Mouse (Mus musculus) forebrain, embryonic 14.5 days (tissue): ENCODE results near the gene Plekhn1. TPM values are rescaled to one million over a fixed set of nuclear protein-coding genes. Genes with fewer than 3 reads are reported as not detected.

Source experiments
- ATAC-seq: fragments of 200-750 bp; cut with Nextera tagmentation; 2 replicates; pipeline ENCODE4 v1.8.0; 2017; ENCODE audit warnings: mild to moderate bottlenecking, moderate library complexity
- DNase-seq: peaks from one replicate; pipeline ENCODE4 v3.0.0-alpha.2; 2015; ENCODE audit warnings: low spot score
- H3K27ac ChIP-seq: fragments of 300-500 bp; sonication (generic); 2 replicates; pipeline ENCODE4 v1.5.1; 2014; ENCODE audit warnings: low read depth, mild to moderate bottlenecking, control low read depth, low read length, moderate library complexity
- H3K27me3 ChIP-seq: fragments of 300-500 bp; sonication (generic); replicated peaks from 2 replicates; pipeline ENCODE4 v1.6.1; 2014; ENCODE audit warnings: low read length, control low read depth, mixed read lengths; ENCODE audit not compliant: control insufficient read depth, insufficient read depth
- H3K36me3 ChIP-seq: fragments of 300-500 bp; sonication (generic); 2 replicates; pipeline ENCODE4 v1.6.1; 2014; ENCODE audit warnings: low read length, control low read depth; ENCODE audit not compliant: control insufficient read depth, insufficient read depth
- H3K4me1 ChIP-seq: fragments of 300-500 bp; sonication (generic); 2 replicates; pipeline ENCODE4 v1.6.1; 2014; ENCODE audit warnings: antibody characterized with exemption, low read length, control low read depth; ENCODE audit not compliant: control insufficient read depth, insufficient read depth
- H3K4me2 ChIP-seq: fragments of 300-500 bp; sonication (generic); 2 replicates; pipeline ENCODE4 v1.6.1; 2014; ENCODE audit warnings: mild to moderate bottlenecking, control low read depth, low read length
- H3K4me3 ChIP-seq: fragments of 300-500 bp; sonication (generic); 2 replicates; pipeline ENCODE4 v1.5.1; 2014; ENCODE audit warnings: low read depth, low read length, control low read depth
- H3K9ac ChIP-seq: fragments of 300-500 bp; sonication (generic); 2 replicates; pipeline ENCODE4 v1.6.1; 2014; ENCODE audit warnings: mild to moderate bottlenecking, low read length, control low read depth, moderate library complexity
- H3K9me3 ChIP-seq: fragments of 300-500 bp; sonication (generic); replicated peaks from 2 replicates; pipeline ENCODE4 v1.6.1; 2016; ENCODE audit warnings: low read length, control low read depth, mixed read lengths; ENCODE audit not compliant: control insufficient read depth
- WGBS: fragments of 180-500 bp; shearing (Covaris S2); extraction: QIAGEN DNeasy Blood & Tissue Kit; methylation state at CpG from one replicate; pipeline ENCODE4 v1.1.7; 2014; 5-methylcytosine and 5-hydroxymethylcytosine counted together
- polyA plus RNA-seq: library from polyadenylated mRNA; unstranded; fragments of >200 nt; fragmentation: Nextera tagmentation; extraction: Ambion mirVana; gene quantifications from 2 replicates; pipeline ENCODE4 v1.2.1, GENCODE M21; 2014

Plekhn1 gene
- polyA plus RNA-seq, 1 experiment from 2014 or later: 19.2 TPM

- no peaks in the 10 kb centered on the region for H3K27me3 ChIP-seq
- no peak overlapping the region for H3K9ac ChIP-seq
- H3K4me3 ChIP-seq: no peak overlapping the region
- H3K4me1 ChIP-seq: no peaks in the 10 kb centered on the region
- no peaks in the 10 kb centered on the region for H3K9me3 ChIP-seq
- ATAC-seq (no peak), DNase-seq (no peak)
- no peak overlapping the region for H3K27ac ChIP-seq
- peaks cover 9% of the 10 kb centered on the region; the same call in 1 of the 2 replicates for H3K36me3 ChIP-seq
- no peak overlapping the region for H3K4me2 ChIP-seq
- 84% methylated on average over 16 of the region's 16 CpGs for WGBS
Measured at GRCm38 (mm10) chr4:156217838-156218237, 16.8 kb downstream of the Plekhn1 start.

GRCm38 (mm10) chr4:156217022-156217669, 17.5 kb downstream of the Plekhn1 start:
- Histone ChIP-seq H3K9me3 (no peaks in the 10 kb centered on the region), H3K9ac (no peak overlapping the region), H3K4me1 (no peaks in the 10 kb centered on the region), H3K27me3 (no peaks in the 10 kb centered on the region), H3K27ac (no peak overlapping the region), H3K4me2 (no peak overlapping the region), H3K36me3 (peaks cover 8% of the 10 kb centered on the region; the same call in 1 of the 2 replicates), H3K4me3 (no peak overlapping the region)
- 85% methylated on average over 16 of the region's 16 CpGs for WGBS
- DNase-seq (no peak), ATAC-seq (no peak)

DNA sequence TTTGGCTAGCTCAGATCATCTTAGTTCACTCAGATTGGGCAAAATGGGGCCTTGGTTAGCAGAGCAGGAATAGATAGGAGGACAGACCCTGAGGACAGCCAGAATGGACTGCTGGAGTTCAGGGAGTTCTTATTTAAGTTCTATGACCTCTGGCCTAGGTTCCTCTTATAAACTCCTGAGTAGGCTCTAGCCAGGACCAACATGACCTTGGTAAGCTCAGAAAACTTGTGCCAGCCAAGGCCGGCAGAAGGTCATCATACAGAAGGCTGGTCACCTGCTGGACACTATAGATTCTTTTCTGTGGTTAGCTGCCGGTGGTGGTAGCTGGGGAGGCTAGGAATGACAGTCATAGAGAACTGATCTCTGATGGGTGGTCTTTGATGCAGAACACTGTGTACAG, 18.5 kb downstream of the Plekhn1 start:
- 87% methylated on average over 2 of the region's 2 CpGs for WGBS
- Histone ChIP-seq H3K27me3 (no peaks in the 10 kb centered on the region), H3K36me3 (0 out of 2 replicates have a peak, but pooled peaks cover 2% of the 10 kb centered on the region), H3K27ac (no peak overlapping the region), H3K4me3 (no peak overlapping the region), H3K9me3 (no peaks in the 10 kb centered on the region), H3K4me2 (no peak overlapping the region), H3K9ac (no peak overlapping the region), H3K4me1 (no peaks in the 10 kb centered on the region)
- no peak for ATAC-seq
- no peak for DNase-seq

DNA sequence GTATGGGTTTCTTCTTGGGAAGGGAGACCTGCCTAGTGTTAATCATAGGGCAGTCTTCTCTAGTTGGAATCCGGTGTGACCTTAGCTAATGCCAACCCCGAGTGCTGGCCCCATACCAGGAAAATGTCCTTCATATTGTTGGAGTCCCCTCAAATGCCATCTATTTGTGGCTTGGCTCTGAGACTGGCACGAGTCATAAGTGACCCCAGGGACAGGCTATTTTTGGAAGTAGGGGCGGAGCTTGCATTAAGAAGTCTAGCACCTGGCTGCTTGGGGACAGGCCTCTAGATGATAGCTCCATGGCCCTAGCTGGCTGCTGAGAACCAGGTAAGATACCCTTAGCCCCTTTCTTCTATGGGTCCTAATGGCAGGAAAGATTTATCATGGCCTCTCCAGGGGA, 19.0 kb downstream of the Plekhn1 start, which contains the start of gene Perm1:
Gene Perm1, plus strand, starts transcription at position 220 of the 400 bp plus-strand sequence.
- ATAC-seq (no peak), DNase-seq (no peak)
- no peak within 1 kb of the TSS for H3K4me3 ChIP-seq
- H3K4me1 ChIP-seq: no peaks in the 10 kb centered on the region
- 85% methylated on average over 4 of the region's 4 CpGs for WGBS
- no peak within 1 kb of the TSS for H3K9ac ChIP-seq
- H3K4me2 ChIP-seq: no peak within 1 kb of the TSS
- H3K9me3 ChIP-seq: no peaks in the 10 kb centered on the region
- H3K36me3 ChIP-seq: 0 out of 2 replicates have a peak, but pooled peaks cover 2% of the 10 kb centered on the region
- H3K27me3 ChIP-seq: no peaks in the 10 kb centered on the region
- H3K27ac ChIP-seq: no peak within 1 kb of the TSS

DNA sequence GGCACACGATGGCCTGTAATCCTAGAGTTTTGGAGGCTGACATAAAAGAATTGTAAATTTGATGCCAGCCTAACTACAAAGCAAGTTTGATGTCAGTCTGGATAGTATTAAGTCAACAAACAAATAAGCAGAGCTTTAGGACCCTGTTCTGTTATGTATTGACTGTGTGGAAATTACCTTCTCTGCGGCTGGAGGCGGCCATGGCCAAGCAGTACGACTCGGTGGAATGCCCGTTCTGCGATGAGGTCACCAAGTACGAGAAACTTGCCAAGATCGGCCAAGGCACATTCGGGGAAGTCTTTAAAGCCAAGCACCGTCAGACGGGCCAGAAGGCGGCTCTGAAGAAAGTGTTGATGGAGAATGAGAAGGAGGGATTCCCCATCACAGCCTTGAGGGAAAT, 21.5 kb downstream of the Plekhn1 start:
- no peak overlapping the region for H3K27ac ChIP-seq
- H3K4me3 ChIP-seq: no peak overlapping the region
- ATAC-seq (no peak), DNase-seq (no peak)
- H3K36me3 ChIP-seq: no peaks in the 10 kb centered on the region
- H3K27me3 ChIP-seq: no peaks in the 10 kb centered on the region
- 96% methylated on average over 13 of the region's 13 CpGs for WGBS
- no peaks in the 10 kb centered on the region for H3K4me1 ChIP-seq
- H3K4me2 ChIP-seq: no peak overlapping the region
- H3K9ac ChIP-seq: no peak overlapping the region
- H3K9me3 ChIP-seq: no peaks in the 10 kb centered on the region

GRCm38 (mm10) chr4:156209963-156210635, 24.6 kb downstream of the Plekhn1 start:
- 0 out of 2 replicates have a peak, but pooled peaks cover 3% of the 10 kb centered on the region for H3K36me3 ChIP-seq
- peaks cover under 1% of the 10 kb centered on the region; the same call in 1 of the 2 replicates for H3K4me1 ChIP-seq
- no peaks in the 10 kb centered on the region for H3K27me3 ChIP-seq
- no peaks in the 10 kb centered on the region for H3K9me3 ChIP-seq
- H3K4me2 ChIP-seq: no peak overlapping the region
- no peak overlapping the region for H3K27ac ChIP-seq
- DNase-seq (no peak), ATAC-seq (no peak)
- no peak overlapping the region for H3K4me3 ChIP-seq
- no peak overlapping the region for H3K9ac ChIP-seq
- WGBS: 86% methylated on average over 13 of the region's 13 CpGs

DNA sequence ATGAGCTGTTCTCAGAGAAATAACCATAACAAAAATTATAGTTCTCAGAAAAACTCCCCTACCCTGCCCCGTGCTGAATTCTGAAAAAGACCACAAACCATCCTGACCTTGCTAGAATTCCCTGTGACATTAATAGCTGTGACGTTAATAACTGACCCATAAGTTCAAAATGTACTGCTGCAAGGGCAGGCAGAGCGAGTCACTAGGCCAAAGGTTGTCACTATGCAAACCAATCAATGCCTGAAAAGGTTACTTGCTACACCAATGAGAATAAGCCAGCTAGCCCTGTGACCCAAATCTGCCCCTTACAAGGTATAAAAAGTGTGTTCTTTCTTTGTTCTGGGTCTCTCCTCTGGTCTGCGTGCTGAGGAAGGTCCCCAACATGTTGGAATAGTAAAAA, 25.8 kb downstream of the Plekhn1 start:
- H3K9ac ChIP-seq: no peak overlapping the region
- H3K9me3 ChIP-seq: no peaks in the 10 kb centered on the region
- 0 out of 2 replicates have a peak, but pooled peaks cover 3% of the 10 kb centered on the region for H3K36me3 ChIP-seq
- no peaks in the 10 kb centered on the region for H3K27me3 ChIP-seq
- no peak overlapping the region for H3K27ac ChIP-seq
- no peak for DNase-seq
- no peak for ATAC-seq
- 93% methylated on average over 4 of the region's 4 CpGs for WGBS
- no peak overlapping the region for H3K4me3 ChIP-seq
- peaks cover 2% of the 10 kb centered on the region; the same call in 1 of the 2 replicates for H3K4me1 ChIP-seq
- no peak overlapping the region for H3K4me2 ChIP-seq

DNA sequence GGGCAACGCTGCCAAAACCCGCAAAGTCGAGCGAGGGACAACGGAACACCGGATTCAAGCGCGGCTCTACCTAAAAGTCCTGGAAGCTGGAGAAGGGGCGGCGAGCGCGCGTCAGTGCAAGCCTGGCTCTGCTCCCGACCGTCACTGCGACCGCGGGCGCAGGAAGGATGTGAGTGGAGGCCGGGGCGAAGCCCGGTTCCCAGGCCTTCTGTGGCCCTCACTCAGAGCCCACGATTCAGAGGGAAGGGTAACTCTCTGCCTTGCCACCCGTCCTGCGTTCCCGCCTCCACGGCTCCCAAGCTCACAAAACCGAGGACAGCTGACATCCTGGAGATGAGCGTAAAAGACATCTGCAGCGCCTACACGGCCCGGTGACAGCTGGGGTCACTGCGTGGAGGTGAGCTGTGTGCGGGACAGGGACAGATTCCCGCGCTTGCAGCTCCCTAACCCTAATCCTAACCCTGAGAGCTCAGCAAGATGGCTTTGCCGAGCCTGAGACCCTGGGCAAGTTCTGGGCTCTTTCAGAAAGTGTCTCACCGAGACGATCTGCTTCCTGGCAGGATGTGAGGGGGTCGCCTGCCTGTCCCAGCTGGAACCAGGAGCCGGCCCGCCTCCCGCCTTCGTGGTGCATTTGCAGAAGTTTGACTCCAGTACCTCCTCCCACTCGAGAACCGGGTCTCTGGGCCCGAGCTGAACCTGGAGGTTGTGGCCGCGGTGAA, 31.1 kb downstream of the Plekhn1 start:
- H3K27me3 ChIP-seq: no peaks in the 10 kb centered on the region
- ATAC-seq (peak; percentile 40), DNase-seq (peak; percentile 49)
- H3K4me2 ChIP-seq: peak overlapping the region; percentile 96
- peaks cover 7% of the 10 kb centered on the region for H3K4me1 ChIP-seq
- no peaks in the 10 kb centered on the region for H3K9me3 ChIP-seq
- peak overlapping the region; percentile 56 for H3K4me3 ChIP-seq
- peak overlapping the region; percentile 39; the same call in 1 of the 2 replicates for H3K27ac ChIP-seq
- peak overlapping the region; percentile 77 for H3K9ac ChIP-seq
- 0 out of 2 replicates have a peak, but pooled peaks cover 3% of the 10 kb centered on the region for H3K36me3 ChIP-seq
- WGBS: under 1% methylated on average over 49 of the region's 49 CpGs
